Mouse (Mus musculus): ENCODE data around the gene Cd27.

Cd27 gene

GRCm38 (mm10) chr6:125213715-125214114, 23.1 kb downstream of the Cd27 start:
- DNase-seq (ENCODE audit: low spot score), result no peak

GRCm38 (mm10) chr6:125213129-125213528, 23.7 kb downstream of the Cd27 start:
- no peak for DNase-seq (ENCODE audit: low spot score)

GRCm38 (mm10) chr6:125212621-125213020, 24.2 kb downstream of the Cd27 start:
- no peak for DNase-seq (ENCODE audit: low spot score)

GRCm38 (mm10) chr6:125210436-125210835, 26.4 kb downstream of the Cd27 start:
- DNase-seq (ENCODE audit: low spot score), result no peak

- DNase-seq (ENCODE audit: low spot score), result no peak
These were observed 39.6 kb downstream of the Cd27 start for GRCm38 (mm10) chr6:125197166-125197565.

GRCm38 (mm10) chr6:125196301-125196700, 40.5 kb downstream of the Cd27 start:
- DNase-seq (ENCODE audit: low spot score), result no peak

GRCm38 (mm10) chr6:125195541-125196075, 41.2 kb downstream of the Cd27 start:
- no peak for DNase-seq (ENCODE audit: low spot score)

- DNase-seq (ENCODE audit: low spot score), result no peak
These were observed 43.4 kb downstream of the Cd27 start for GRCm38 (mm10) chr6:125193390-125193789.

- DNase-seq (ENCODE audit: low spot score), result no peak
These were observed 44.0 kb downstream of the Cd27 start for GRCm38 (mm10) chr6:125192841-125193240.

- peak; percentile 83 for DNase-seq (ENCODE audit: low spot score)
These were observed 44.6 kb downstream of the Cd27 start for GRCm38 (mm10) chr6:125192016-125192714.

- peak; percentile 94 for DNase-seq (ENCODE audit: low spot score)
These were observed 45.3 kb downstream of the Cd27 start, which contains the start of the genes Ncapd2 and Mrpl51 for GRCm38 (mm10) chr6:125191332-125192015. TSS of gene Ncapd2 (minus strand) at chr6:125191701. TSS of gene Mrpl51 (plus strand) at chr6:125191801.

- no peak for DNase-seq (ENCODE audit: low spot score)
These were observed 46.0 kb downstream of the Cd27 start for GRCm38 (mm10) chr6:125190816-125191215.

- no peak for DNase-seq (ENCODE audit: low spot score)
These were observed 50.6 kb downstream of the Cd27 start for GRCm38 (mm10) chr6:125186203-125186602.
